Mouse (Mus musculus) hindbrain, embryonic 15.5 days (tissue): ENCODE measurements around the gene Osbpl6. TPM values are rescaled to one million over a fixed set of nuclear protein-coding genes. Genes with fewer than 3 reads are reported as not detected.
A peak's percentile ranks its signal among the peaks of the same experiment; 100 is the strongest.

Experiments used
- ATAC-seq: fragments of 200-750 bp; cut with Nextera tagmentation; 2 replicates; pipeline ENCODE4 v1.8.0; 2017; ENCODE audit warnings: low read depth, moderate number of reproducible peaks, moderate TSS enrichment; ENCODE audit not compliant: low FRiP score
- H3K27ac ChIP-seq: fragments of 300-500 bp; sonication (generic); replicated peaks from 2 replicates; pipeline ENCODE4 v1.5.1; 2015; ENCODE audit warnings: mild to moderate bottlenecking, inconsistent platforms
- H3K27me3 ChIP-seq: fragments of 300-500 bp; sonication (generic); 2 replicates; pipeline ENCODE4 v1.6.1; 2015; ENCODE audit warnings: control low read depth, inconsistent platforms
- H3K36me3 ChIP-seq: fragments of 300-500 bp; sonication (generic); 2 replicates; pipeline ENCODE4 v1.6.1; 2015; ENCODE audit warnings: control low read depth, inconsistent platforms
- H3K4me1 ChIP-seq: fragments of 300-500 bp; sonication (generic); replicated peaks from 2 replicates; pipeline ENCODE4 v1.6.1; 2015; ENCODE audit warnings: control low read depth, inconsistent platforms
- H3K4me2 ChIP-seq: fragments of 300-500 bp; sonication (generic); 2 replicates; pipeline ENCODE4 v1.6.1; 2015; ENCODE audit warnings: moderate library complexity, mild to moderate bottlenecking, inconsistent platforms
- H3K4me3 ChIP-seq: fragments of 300-500 bp; sonication (generic); 2 replicates; pipeline ENCODE4 v1.5.1; 2015; ENCODE audit warnings: mild to moderate bottlenecking, inconsistent platforms
- H3K9ac ChIP-seq: fragments of 300-500 bp; sonication (generic); 2 replicates; pipeline ENCODE4 v1.6.1; 2015; ENCODE audit warnings: inconsistent platforms
- H3K9me3 ChIP-seq: fragments of 300-500 bp; sonication (generic); 2 replicates; pipeline ENCODE4 v1.6.1; 2016; ENCODE audit warnings: control low read depth, inconsistent platforms
- WGBS: fragments of 180-500 bp; shearing (Covaris S2); methylation state at CpG from one replicate; pipeline ENCODE4 v1.1.7; 2015; 5-methylcytosine and 5-hydroxymethylcytosine counted together
- microRNA-seq: library from miRNA; unstranded; fragments of <30 nt; microRNA quantifications from one replicate; pipeline ENCODE4, GENCODE M21; 2016
- polyA plus RNA-seq: library from polyadenylated mRNA; unstranded; fragments of >200 nt; fragmentation: Nextera tagmentation; extraction: Ambion mirVana; gene quantifications from 2 replicates; pipeline ENCODE4 v1.2.1, GENCODE M21; 2015

The Osbpl6 gene
- polyA plus RNA-seq, 1 experiment from 2014 or later, result 27.2 TPM

- no peak overlapping the region for H3K9ac ChIP-seq
- H3K36me3 ChIP-seq, result peaks cover 65% of the 10 kb centered on the region
- no peak for ATAC-seq
- H3K27ac ChIP-seq, result no peak overlapping the region
- H3K4me2 ChIP-seq, result no peak overlapping the region
- no peaks in the 10 kb centered on the region for H3K4me1 ChIP-seq
- no peaks in the 10 kb centered on the region for H3K9me3 ChIP-seq
- 99% methylated on average over 2 of the region's 2 CpGs for WGBS
- no peak overlapping the region for H3K4me3 ChIP-seq
- H3K27me3 ChIP-seq, result no peaks in the 10 kb centered on the region
Measured at GRCm38 (mm10) chr2:76639637-76640036, 233.3 kb downstream of the Osbpl6 start.

DNA sequence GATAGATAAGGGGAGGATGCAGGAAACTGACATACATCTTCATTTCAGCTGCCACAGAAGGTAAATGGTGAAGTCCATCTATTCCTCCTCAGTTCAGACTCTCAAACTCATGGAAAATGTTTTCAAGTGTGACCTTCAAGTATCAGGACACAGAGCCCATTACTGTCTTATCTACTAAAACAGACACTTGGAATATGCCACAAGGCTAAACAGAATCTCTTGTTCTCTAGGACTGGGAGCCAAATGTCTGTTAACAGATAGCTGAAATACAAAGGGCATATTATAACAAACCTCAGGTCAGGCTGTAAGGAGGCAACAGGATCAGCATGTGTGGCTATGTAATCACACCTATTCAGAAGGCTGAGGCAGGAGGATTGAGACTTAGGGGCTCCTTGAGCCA is 237.5 kb downstream of the Osbpl6 start:
- no peak for ATAC-seq

GRCm38 (mm10) chr2:76647441-76647869 is 241.1 kb downstream of the Osbpl6 start:
- 1% methylated on average over 27 of the region's 32 CpGs for WGBS
- H3K4me1 ChIP-seq, result peaks cover 22% of the 10 kb centered on the region
- H3K9me3 ChIP-seq, result no peaks in the 10 kb centered on the region
- peak overlapping the region; percentile 54 for H3K4me3 ChIP-seq
- H3K36me3 ChIP-seq, result peaks cover 2% of the 10 kb centered on the region
- H3K27ac ChIP-seq, result peak overlapping the region; percentile 86
- ATAC-seq, result no peak; the same call in none of the 2 replicates
- H3K9ac ChIP-seq, result peak overlapping the region; percentile 75
- no peaks in the 10 kb centered on the region for H3K27me3 ChIP-seq
- H3K4me2 ChIP-seq, result peak overlapping the region; percentile 70

More for the DNA sequence above, 237.5 kb downstream of the Osbpl6 start:
- no peak overlapping the region for H3K4me3 ChIP-seq
- H3K27ac ChIP-seq, result no peak overlapping the region
- no peak overlapping the region for H3K4me2 ChIP-seq
- H3K4me1 ChIP-seq, result peaks cover 20% of the 10 kb centered on the region
- no peak overlapping the region for H3K9ac ChIP-seq
- H3K27me3 ChIP-seq, result no peaks in the 10 kb centered on the region
- H3K9me3 ChIP-seq, result no peaks in the 10 kb centered on the region
- peaks cover 33% of the 10 kb centered on the region for H3K36me3 ChIP-seq

DNA sequence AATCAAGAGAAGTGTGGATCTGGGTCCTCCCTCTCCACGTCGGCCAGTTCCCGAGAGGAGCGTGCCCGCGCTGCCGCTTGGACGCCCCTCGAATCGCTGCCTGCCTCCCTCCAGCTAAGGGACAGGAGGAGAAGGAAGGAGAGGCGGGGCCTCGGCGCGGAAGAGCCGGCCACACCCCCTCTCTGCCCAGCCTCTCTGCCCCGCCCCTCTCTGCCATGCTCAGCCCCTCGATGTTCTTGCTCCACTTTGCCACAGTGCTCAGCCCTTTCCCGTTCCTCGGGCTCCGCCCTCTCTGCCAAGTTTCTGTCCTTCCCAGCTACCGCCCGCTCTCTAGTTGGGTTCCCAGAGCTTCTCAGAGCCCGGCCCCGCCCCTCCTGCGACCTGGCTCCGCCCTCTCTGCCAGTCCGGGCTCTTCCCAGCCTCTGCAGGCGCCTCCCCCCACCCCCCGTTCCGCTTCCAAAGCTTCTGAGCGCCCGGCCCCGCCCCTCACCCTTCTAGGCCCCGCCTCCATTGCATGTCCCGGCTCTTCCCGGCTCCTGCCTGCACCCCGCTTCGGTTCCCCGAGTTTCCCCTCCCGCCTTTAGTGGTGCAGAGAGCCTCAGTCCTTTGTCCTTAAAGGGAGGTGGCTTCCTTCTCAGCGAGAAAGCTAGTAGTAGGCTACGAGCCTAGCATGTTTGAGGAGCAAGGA is 241.7 kb downstream of the Osbpl6 start, which contains the start of the genes Prkra and Pjvk:
Gene Prkra (minus strand): TSS at position 133 of the 688 bp plus-strand sequence.
Gene Pjvk (plus strand): TSS at position 594 of the 688 bp plus-strand sequence.
- H3K9me3 ChIP-seq, result no peaks in the 10 kb centered on the region
- H3K4me3 ChIP-seq, result peak within 1 kb of the TSS; percentile 54
- H3K36me3 ChIP-seq, result no peaks in the 10 kb centered on the region
- H3K4me1 ChIP-seq, result peaks cover 22% of the 10 kb centered on the region
- H3K27me3 ChIP-seq, result no peaks in the 10 kb centered on the region
- peak within 1 kb of the TSS; percentile 70 for H3K4me2 ChIP-seq
- peak; percentile 99 for ATAC-seq
- under 1% methylated on average over 41 of the region's 42 CpGs for WGBS
- H3K27ac ChIP-seq, result peak within 1 kb of the TSS; percentile 86
- H3K9ac ChIP-seq, result peak within 1 kb of the TSS; percentile 75

- Histone ChIP-seq H3K4me1 (peaks cover 22% of the 10 kb centered on the region), H3K27ac (peak overlapping the region; percentile 86), H3K4me3 (peak overlapping the region; percentile 54), H3K9me3 (no peaks in the 10 kb centered on the region), H3K27me3 (no peaks in the 10 kb centered on the region), H3K9ac (peak overlapping the region; percentile 39), H3K4me2 (peak overlapping the region; percentile 70), H3K36me3 (no peaks in the 10 kb centered on the region)
- 26% methylated on average over 13 of the region's 13 CpGs for WGBS
- peak; percentile 50 for ATAC-seq
Measured at GRCm38 (mm10) chr2:76648666-76649141, 242.4 kb downstream of the Osbpl6 start.

Small RNAs within 50 kb of the gene (microRNA-seq; reads per million reads assigned to microRNA genes)
- not detected for gene Gm23164

Other genes starting within 250 kb of the Osbpl6 start
- gene Pde11a, start 67.7 kb upstream of the Osbpl6 start, polyA plus RNA-seq, result 1.1 and 1.6 TPM in 2 replicates
- 0.26 TPM in 1 of 2 replicates, not detected in the other for gene Cyct, start 46.1 kb upstream of the Osbpl6 start, polyA plus RNA-seq
- gene Rbm45, start 36.5 kb upstream of the Osbpl6 start, polyA plus RNA-seq, result 16.5 and 19.0 TPM in 2 replicates
- 101 and 103 TPM in 2 replicates for gene Prkra, start 241.5 kb downstream of the Osbpl6 start, polyA plus RNA-seq
- 0.40 and 0.51 TPM in 2 replicates for gene Pjvk, start 242.0 kb downstream of the Osbpl6 start, polyA plus RNA-seq